19 mouse cellular contexts compared by ENCODE assay signal in genomic region chr11:26129054-26129453, GRCm38 (mm10).
DNase-seq lines count a peak whose midpoint lies in the region; ATAC-seq and TF ChIP-seq lines count a peak whose summit lies in the region.
"Had no signal": no experiment of that assay in that cellular context is flagged by ENCODE, and none has a peak within 500 bp of the region (broad histone marks: within the 10 kb centered on the region; RNA-seq: fewer than 3 reads in every experiment).

No protein-coding gene starts in this region.

- dilution Hi-C loops in CH12.LX (cut with MboI; ENCODE audit: extremely low pct_ligation_motif_present, extremely low pct_unique_long_range_greater_than_20kb, low sequenced_read_pairs): no loop called here

- DNase-seq in CH12.LX (ENCODE audit: extremely low read depth) (no peak), R1 (ENCODE audit: low read depth, low spot score) (peak; percentile 93)
- DNase-seq in lung, postnatal 14 days: no peak
- no peak for DNase-seq in heart, postnatal 36 days
- DNase-seq in hindbrain, embryonic 11.5 days (ENCODE audit: low spot score): no peak
- DNase-seq: adrenal gland, adult 2 months; adrenal gland, postnatal 25 days; cerebellum, adult 8-10 months; cerebellum, postnatal 25 days; gastrocnemius, postnatal 14 days; heart, postnatal 4 days; kidney, adult 8-10 months had no signal

- no peak for TF ChIP-seq POLR2A in CH12.LX (IDR thresholded peaks at IDR 0.05; ENCODE audit: low read depth, low read length)

- H3K4me3 ChIP-seq in CH12.LX (replicated peaks in 1 of 3; ENCODE audit: low read depth in 2 of 3, low read length in 2 of 3, poor library complexity in 1 of 3): peak overlapping the region in 1 of 3 experiments; percentile 16
- 0 out of 2 replicates have a peak overlapping the region, but pooled peaks have one; percentile 17 for H3K4me3 ChIP-seq in E14TG2a.4 (replicated peaks; ENCODE audit: low read length)
- no peak overlapping the region for H3K4me3 ChIP-seq in hindbrain, embryonic 11.5 days (ENCODE audit: low read depth, low read length)
- H3K4me3 ChIP-seq: embryonic facial prominence, embryonic 12.5 days; forebrain, embryonic 15.5 days; heart, embryonic 13.5 days; intestine, embryonic 15.5 days had no signal

- H3K27ac ChIP-seq in CH12.LX (ENCODE audit: insufficient read depth, low read depth): no peak overlapping the region
- no peak overlapping the region for H3K27ac ChIP-seq in hindbrain, embryonic 11.5 days (ENCODE audit: low read depth, low read length)
- H3K27ac ChIP-seq: embryonic facial prominence, embryonic 12.5 days; forebrain, embryonic 15.5 days; heart, embryonic 13.5 days; hindbrain, embryonic 14.5 days; intestine, embryonic 15.5 days had no signal

- intact Hi-C loops in heart, postnatal 36 days (cut with DNase I): no loop called here

- TF ChIP-seq EP300 in CH12.LX (IDR thresholded peaks at IDR 0.05; ENCODE audit: low read length): no peak

- H3K9ac ChIP-seq in CH12.LX (ENCODE audit: insufficient read depth, low read depth): no peak overlapping the region
- no peak overlapping the region for H3K9ac ChIP-seq in hindbrain, embryonic 11.5 days (ENCODE audit: low read depth, low read length)
- H3K9ac ChIP-seq: embryonic facial prominence, embryonic 12.5 days; forebrain, embryonic 15.5 days; heart, embryonic 13.5 days; hindbrain, embryonic 14.5 days; intestine, embryonic 15.5 days had no signal

- no peak for TF ChIP-seq RAD21 in CH12.LX (IDR thresholded peaks at IDR 0.05; ENCODE audit: low read depth, low read length)

- in situ Hi-C loops in CH12.LX (cut with MboI; ENCODE audit: low pct_ligation_motif_present, low pct_unique_long_range_greater_than_20kb, low sequenced_read_pairs): no loop called here

- H3K79me2 ChIP-seq in CH12.LX (replicated peaks; ENCODE audit: control insufficient read depth, extremely low read depth, insufficient read depth, poor library complexity, severe bottlenecking): no peaks in the 10 kb centered on the region

- TF ChIP-seq CTCF in CH12.LX (conservative IDR thresholded peaks at IDR 0.05 in 1 of 2, IDR thresholded peaks at IDR 0.05 in 1 of 2; ENCODE audit: low read depth in 2 of 2, low read length in 2 of 2): no peak
- TF ChIP-seq CTCF in E14TG2a.4 (conservative IDR thresholded peaks at IDR 0.05; ENCODE audit: low read length): no peak

- 57% methylated on average over 2 of the region's 2 CpGs for WGBS in hindbrain, embryonic 11.5 days

- no peaks in the 10 kb centered on the region for H3K27me3 ChIP-seq in CH12.LX (replicated peaks)
- H3K27me3 ChIP-seq in E14TG2a.4 (ENCODE audit: insufficient read depth, low read length): no peaks in the 10 kb centered on the region
- H3K27me3 ChIP-seq in hindbrain, embryonic 11.5 days (ENCODE audit: control insufficient read depth, insufficient read depth, low read length): no peaks in the 10 kb centered on the region
- H3K27me3 ChIP-seq: embryonic facial prominence, embryonic 12.5 days; forebrain, embryonic 15.5 days; heart, embryonic 13.5 days; intestine, embryonic 15.5 days had no signal

- H3K36me3 ChIP-seq in CH12.LX (replicated peaks in 1 of 2; ENCODE audit: control insufficient read depth in 1 of 2, insufficient read depth in 1 of 2, low read length in 1 of 2): no peaks in the 10 kb centered on the region
- H3K36me3 ChIP-seq in E14TG2a.4 (ENCODE audit: insufficient read depth, low read length): 0 out of 2 replicates have a peak, but pooled peaks cover 5% of the 10 kb centered on the region
- H3K36me3 ChIP-seq in hindbrain, embryonic 11.5 days (ENCODE audit: control insufficient read depth, insufficient read depth, low read length): no peaks in the 10 kb centered on the region
- H3K36me3 ChIP-seq: embryonic facial prominence, embryonic 12.5 days; forebrain, embryonic 15.5 days; heart, embryonic 13.5 days; intestine, embryonic 15.5 days had no signal

- 0 out of 4 replicates have a peak, but pooled peaks have one; percentile 46 to 54 for ATAC-seq in hematopoietic stem cell, adult 5-6 weeks (replicated peaks in 1 of 2; ENCODE audit: insufficient read depth in 1 of 2, low FRiP score in 2 of 2, low TSS enrichment in 1 of 2, low read depth in 1 of 2, poor library complexity in 2 of 2, severe bottlenecking in 2 of 2)
- ATAC-seq in hindbrain, embryonic 11.5 days (ENCODE audit: low FRiP score): no peak
- ATAC-seq: forebrain, embryonic 15.5 days had no signal

- H3K9me3 ChIP-seq in CH12.LX (replicated peaks; ENCODE audit: low read length) (no peaks in the 10 kb centered on the region), E14TG2a.4 (ENCODE audit: low read length) (no peaks in the 10 kb centered on the region)
- no peaks in the 10 kb centered on the region for H3K9me3 ChIP-seq in hindbrain, embryonic 11.5 days (ENCODE audit: control insufficient read depth, low read length)
- H3K9me3 ChIP-seq: embryonic facial prominence, embryonic 12.5 days; forebrain, embryonic 15.5 days; heart, embryonic 13.5 days; intestine, embryonic 15.5 days had no signal

- H3K4me2 ChIP-seq in CH12.LX (ENCODE audit: insufficient read depth, low read depth, poor library complexity, severe bottlenecking): peak overlapping the region; percentile 94; the same call in 1 of the 2 replicates
- no peak overlapping the region for H3K4me2 ChIP-seq in hindbrain, embryonic 11.5 days (replicated peaks; ENCODE audit: low read depth, low read length)
- H3K4me2 ChIP-seq: embryonic facial prominence, embryonic 12.5 days; forebrain, embryonic 15.5 days; heart, embryonic 13.5 days; hindbrain, embryonic 14.5 days; intestine, embryonic 15.5 days had no signal

- H3K4me1 ChIP-seq in CH12.LX (ENCODE audit: control insufficient read depth in 1 of 2, insufficient read depth in 2 of 2) (peaks cover 0 to 9% of the 10 kb centered on the region in 2 experiments; a peak in 3 of 4 replicates), E14TG2a.4 (replicated peaks; ENCODE audit: low read depth, low read length) (peaks cover 51% of the 10 kb centered on the region)
- 0 out of 2 replicates have a peak, but pooled peaks cover 2% of the 10 kb centered on the region for H3K4me1 ChIP-seq in hindbrain, embryonic 11.5 days (replicated peaks; ENCODE audit: control insufficient read depth, insufficient read depth, low read length)
- H3K4me1 ChIP-seq: forebrain, embryonic 15.5 days; intestine, embryonic 15.5 days had no signal

TF ChIP-seq in CH12.LX, 34 proteins besides CTCF, POLR2A, EP300 and RAD21:
- no peak for TF ChIP-seq BHLHE40 (IDR thresholded peaks at IDR 0.05; ENCODE audit: low read depth, low read length)
- no peak for TF ChIP-seq RCOR1 (conservative IDR thresholded peaks at IDR 0.05; ENCODE audit: low read depth, low read length)
- TF ChIP-seq MAX (IDR thresholded peaks at IDR 0.05; ENCODE audit: low read length): no peak
- TF ChIP-seq ETS1 (conservative IDR thresholded peaks at IDR 0.05; ENCODE audit: low read depth, low read length): no peak
- no peak for TF ChIP-seq ZC3H11A (IDR thresholded peaks at IDR 0.05; ENCODE audit: low read depth, low read length)
- no peak for TF ChIP-seq ZMIZ1 (IDR thresholded peaks at IDR 0.05; ENCODE audit: low read depth, low read length)
- no peak for TF ChIP-seq MXI1 (IDR thresholded peaks at IDR 0.05; ENCODE audit: low read depth, low read length)
- no peak for TF ChIP-seq NRF1 (IDR thresholded peaks at IDR 0.05; ENCODE audit: low read depth, low read length)
- no peak for TF ChIP-seq SMC3 (IDR thresholded peaks at IDR 0.05; ENCODE audit: low read depth, low read length)
- no peak for TF ChIP-seq MAFK (IDR thresholded peaks at IDR 0.05; ENCODE audit: insufficient replicate concordance, low read length)
- no peak for TF ChIP-seq JUND (conservative IDR thresholded peaks at IDR 0.05; ENCODE audit: low read depth, low read length)
- TF ChIP-seq E2F4 (IDR thresholded peaks at IDR 0.05; ENCODE audit: insufficient replicate concordance, low read depth, low read length): no peak
- TF ChIP-seq SIN3A (IDR thresholded peaks at IDR 0.05; ENCODE audit: low read length): no peak
- no peak for TF ChIP-seq IRF4 (IDR thresholded peaks at IDR 0.05; ENCODE audit: low read depth, low read length)
- no peak for TF ChIP-seq GABPA (IDR thresholded peaks at IDR 0.05; ENCODE audit: insufficient replicate concordance, low read depth, low read length)
